Mouse (Mus musculus) layer of hippocampus, adult 18-20 months (tissue): ENCODE measurements at regions not wholly inside any gene's neighbourhood (a gene's known extent, or its start where the extent isn't known, plus 50 kb on each side); places are given as distances from the start of the nearest gene placed in this dataset.

Source experiments
- DNase-seq, 2 experiments: peaks; one replicate each; pipeline ENCODE4 v3.0.0; 2022; ENCODE audit warnings: low spot score in 2 of 2

GRCm38 (mm10) chr10:19082136-19082535 lies 66.7 kb upstream of the Tnfaip3 start:
- DNase-seq = no peak

- DNase-seq = no peak
These were observed 62.6 kb upstream of the Tnfaip3 start for GRCm38 (mm10) chr10:19078047-19078446.

GRCm38 (mm10) chr10:19068377-19068776 lies 52.9 kb upstream of the Tnfaip3 start:
- no peak for DNase-seq

- DNase-seq = no peak
These were observed 52.2 kb upstream of the Tnfaip3 start for GRCm38 (mm10) chr10:19067623-19068022.

- no peak for DNase-seq
These were observed 51.4 kb upstream of the Tnfaip3 start for GRCm38 (mm10) chr10:19066821-19067350.
